Mouse (Mus musculus) spleen, embryonic (tissue): ENCODE data around the gene Slc25a42.

ENCODE experiments used
- CTCF ChIA-PET: fragments of 350-600 bp; sonication (Branson Sonifier 250); formaldehyde crosslinking; loops from one replicate; lab custom pipeline; 2022; lab: Charles Lee

Gene Slc25a42

GRCm38 (mm10) chr8:70215092-70215491 is 3.0 kb upstream of the Slc25a42 start:
- CTCF ChIA-PET: no interaction called here

- CTCF ChIA-PET: no interaction called here
Observed at GRCm38 (mm10) chr8:70214411-70214810, 2.3 kb upstream of the Slc25a42 start.

DNA sequence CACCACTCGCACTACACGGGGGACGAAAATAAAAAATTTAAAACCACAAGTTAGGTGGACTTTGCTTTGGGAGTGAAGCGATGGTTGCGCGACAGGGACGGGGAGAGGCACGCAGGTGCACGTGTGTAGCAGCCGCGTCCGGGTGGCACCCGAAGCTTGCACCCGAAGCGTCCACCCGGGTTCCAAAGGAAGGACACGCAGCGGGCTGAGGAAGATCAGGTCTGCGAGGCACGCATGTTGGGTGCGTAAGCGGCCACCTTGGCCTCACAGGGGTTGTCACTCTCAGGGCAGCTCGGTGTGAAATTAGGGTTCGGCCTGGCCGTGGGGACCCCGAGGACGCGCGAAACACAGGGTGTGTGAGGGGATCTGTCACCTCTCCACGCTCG is 386 bp downstream of the Slc25a42 start:
- CTCF ChIA-PET: no interaction called here

DNA sequence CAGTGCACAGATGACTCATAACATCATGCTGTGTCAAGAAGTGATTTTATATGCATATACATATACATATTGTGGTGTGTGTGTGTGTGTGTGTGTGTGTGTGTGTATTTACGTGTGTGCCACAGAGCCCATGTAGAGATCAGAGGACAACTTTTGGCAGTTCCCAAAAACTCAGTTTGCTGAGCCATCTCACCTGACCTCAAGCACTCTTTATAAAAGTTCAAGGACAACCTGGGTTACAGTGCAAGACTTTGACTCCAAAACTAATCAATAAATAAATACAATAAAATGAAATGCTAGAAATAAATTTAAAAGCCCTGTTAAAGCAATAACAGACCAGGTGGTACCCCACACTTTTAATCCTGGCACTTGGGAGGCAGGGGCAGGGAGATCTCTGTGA is 830 bp downstream of the Slc25a42 start:
- CTCF ChIA-PET: no interaction called here

- CTCF ChIA-PET: no interaction called here
Observed at GRCm38 (mm10) chr8:70210538-70210937, 1.6 kb downstream of the Slc25a42 start.

GRCm38 (mm10) chr8:70208130-70208529 is 4.0 kb downstream of the Slc25a42 start:
- CTCF ChIA-PET: interaction anchor here (0.6 kb wide), 1 partner anchor 19 kb away, joined by 5 read pairs; no protein-coding TSS in a partner anchor

DNA sequence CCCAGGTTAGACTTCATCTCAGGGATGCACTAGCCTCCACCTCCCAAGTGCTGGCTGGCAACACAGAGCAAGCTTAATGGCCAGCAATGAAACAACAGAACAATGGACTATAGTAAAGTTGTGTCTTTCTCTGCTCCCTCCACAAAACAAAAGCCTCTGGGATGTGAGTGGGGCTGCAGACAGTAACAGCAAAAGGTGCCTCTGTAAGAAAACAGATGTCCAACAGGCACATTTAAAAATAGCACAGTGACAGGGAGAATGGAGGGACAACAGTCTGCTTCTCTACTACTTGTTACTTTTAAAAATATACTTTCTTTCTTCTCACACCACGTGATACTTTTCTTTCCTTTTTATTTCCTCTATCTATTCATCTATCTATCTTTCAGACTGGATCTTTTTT is 7.3 kb downstream of the Slc25a42 start:
- CTCF ChIA-PET: no interaction called here

- CTCF ChIA-PET: interaction anchor here (0.6 kb wide), 1 partner anchor 63 kb away, joined by 3 read pairs; no protein-coding TSS in a partner anchor
Observed at GRCm38 (mm10) chr8:70203072-70203471, 9.0 kb downstream of the Slc25a42 start.

- CTCF ChIA-PET: no interaction called here
Observed at GRCm38 (mm10) chr8:70201417-70201816, 10.7 kb downstream of the Slc25a42 start.

- CTCF ChIA-PET: no interaction called here
Observed at GRCm38 (mm10) chr8:70200098-70200681, 11.9 kb downstream of the Slc25a42 start.

DNA sequence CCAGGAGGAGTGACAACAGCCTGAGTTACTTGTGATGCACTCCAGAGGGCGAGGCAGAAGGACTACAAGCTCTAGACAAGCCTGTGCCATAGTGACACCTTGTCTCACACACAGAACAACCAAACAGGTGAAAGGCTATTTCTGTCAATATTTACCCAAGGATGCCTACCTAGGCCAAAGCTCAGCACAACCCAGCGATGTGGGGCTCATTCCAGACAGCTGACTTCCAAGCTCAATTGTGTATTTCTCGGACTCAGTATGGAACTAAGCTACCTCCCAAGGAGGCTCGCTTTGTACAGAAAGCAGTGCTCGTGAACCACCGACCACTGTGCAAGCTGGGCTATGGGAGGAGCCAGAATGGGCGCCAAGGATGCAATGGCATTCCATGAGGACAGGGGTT is 14.5 kb downstream of the Slc25a42 start:
- CTCF ChIA-PET: no interaction called here

GRCm38 (mm10) chr8:70195762-70196161 is 16.3 kb downstream of the Slc25a42 start:
- CTCF ChIA-PET: no interaction called here

GRCm38 (mm10) chr8:70194191-70194590 is 17.9 kb downstream of the Slc25a42 start:
- CTCF ChIA-PET: no interaction called here

DNA sequence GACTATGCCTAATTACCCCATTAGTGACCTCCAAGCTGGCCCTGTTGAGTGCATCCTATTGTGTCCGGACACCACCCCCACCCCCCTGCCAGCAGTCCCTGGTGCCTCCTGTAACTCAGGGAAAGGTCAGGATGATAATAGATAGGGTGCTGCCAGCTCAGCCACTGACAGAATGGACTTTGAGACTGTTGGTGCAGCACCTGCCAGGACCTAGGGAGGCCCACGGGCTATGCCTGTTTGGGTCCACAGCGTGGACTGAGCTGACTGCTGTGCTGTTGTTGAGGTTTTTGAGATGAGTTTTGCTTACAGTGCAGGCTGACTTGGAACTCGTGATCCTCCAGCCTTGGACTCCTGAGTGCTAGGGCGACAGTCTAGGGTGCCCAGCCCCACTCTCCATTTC is 18.9 kb downstream of the Slc25a42 start:
- CTCF ChIA-PET: no interaction called here

DNA sequence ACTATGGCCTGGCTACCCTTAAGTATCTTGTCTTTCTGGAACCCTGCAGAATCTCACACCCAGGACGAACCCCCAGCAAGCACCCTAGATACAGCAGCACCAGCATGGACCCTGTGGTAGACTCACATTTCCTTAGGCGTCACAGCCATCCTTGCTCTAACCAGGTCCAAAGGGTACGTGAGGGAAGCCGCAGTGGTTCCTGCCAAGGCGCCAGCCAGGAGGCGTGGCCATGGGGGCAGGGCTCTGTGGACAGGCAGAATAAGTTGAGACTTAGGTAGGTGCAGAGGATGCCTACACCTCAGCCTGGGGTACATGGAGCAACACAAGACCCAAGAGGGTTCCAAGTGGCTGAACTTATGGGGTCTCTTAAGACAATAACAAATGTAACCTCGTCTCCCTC is 23.4 kb downstream of the Slc25a42 start:
- CTCF ChIA-PET: no interaction called here

- CTCF ChIA-PET: interaction anchor here (0.6 kb wide), 1 partner anchor 741 kb away, joined by 13 read pairs; no protein-coding TSS in a partner anchor
Observed at GRCm38 (mm10) chr8:70183194-70183593, 28.9 kb downstream of the Slc25a42 start.

DNA sequence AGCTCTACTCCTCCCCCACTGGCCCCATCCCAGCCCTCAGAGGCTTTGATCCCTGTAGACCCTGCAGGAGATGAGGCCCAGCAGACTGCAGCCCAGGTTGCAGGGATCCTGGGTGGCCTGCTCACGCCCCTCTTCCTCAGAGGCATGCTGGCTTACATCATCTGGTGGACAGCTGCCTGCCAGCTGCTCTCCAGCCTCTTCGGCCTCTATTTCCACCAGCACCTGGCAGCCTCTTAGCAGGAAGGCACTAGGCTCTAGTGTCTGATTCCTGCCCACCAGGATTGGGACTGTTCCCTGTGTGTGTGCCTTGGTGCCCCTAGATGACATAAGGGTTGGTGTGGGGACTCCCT is 30.2 kb downstream of the Slc25a42 start:
- CTCF ChIA-PET: no interaction called here

DNA sequence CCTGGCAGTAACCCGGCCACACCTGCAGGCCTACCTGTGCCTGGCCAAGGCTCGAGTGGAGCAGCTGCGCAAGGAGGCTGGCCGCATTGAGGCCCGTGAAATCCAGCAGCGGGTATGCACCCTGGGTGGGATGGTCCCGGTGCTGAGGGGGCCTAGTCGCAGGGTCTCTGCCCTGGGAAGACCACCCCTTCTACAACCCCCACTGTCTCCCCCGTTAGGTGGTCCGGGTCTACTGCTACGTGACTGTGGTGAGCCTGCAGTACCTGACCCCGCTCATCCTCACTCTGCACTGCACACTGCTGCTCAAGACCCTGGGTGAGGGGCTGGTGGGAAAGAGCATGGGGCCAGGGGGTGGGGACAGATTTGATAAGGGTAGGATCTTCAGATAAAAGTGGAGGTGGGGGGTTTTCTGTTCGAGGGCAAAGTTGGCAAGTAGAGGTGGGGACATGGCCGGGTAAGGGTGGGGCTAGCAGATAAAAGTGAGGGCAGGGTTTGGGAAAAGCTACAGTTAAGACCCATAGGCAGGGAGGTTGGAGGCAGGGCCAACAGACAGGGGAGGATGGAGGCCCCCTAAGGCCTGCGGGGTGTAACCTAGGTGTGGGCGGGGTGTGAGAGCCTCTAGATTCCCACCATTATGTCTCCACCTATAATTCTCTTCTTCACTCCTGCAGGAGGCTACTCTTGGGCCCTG is 30.7 kb downstream of the Slc25a42 start:
- CTCF ChIA-PET: no interaction called here

DNA sequence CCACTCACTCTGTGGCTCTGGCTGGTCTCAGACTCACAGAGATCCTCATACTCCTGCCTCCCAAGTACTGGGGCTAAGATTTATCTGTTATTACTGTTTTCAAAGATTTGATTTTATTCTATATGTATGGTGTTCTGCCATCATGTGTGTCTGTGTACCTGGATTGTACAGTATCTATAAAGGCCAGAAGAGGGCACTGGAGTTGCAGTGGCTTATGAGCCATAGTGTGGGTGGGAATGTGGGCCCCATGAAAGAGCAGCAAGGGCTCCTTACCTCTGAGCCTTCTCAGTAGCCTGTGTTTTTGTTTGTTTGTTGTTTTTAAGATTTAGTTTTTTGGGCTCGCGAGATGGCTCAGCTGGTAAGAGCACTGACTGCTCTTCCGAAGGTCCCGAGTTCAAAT is 33.0 kb downstream of the Slc25a42 start:
- CTCF ChIA-PET: no interaction called here

DNA sequence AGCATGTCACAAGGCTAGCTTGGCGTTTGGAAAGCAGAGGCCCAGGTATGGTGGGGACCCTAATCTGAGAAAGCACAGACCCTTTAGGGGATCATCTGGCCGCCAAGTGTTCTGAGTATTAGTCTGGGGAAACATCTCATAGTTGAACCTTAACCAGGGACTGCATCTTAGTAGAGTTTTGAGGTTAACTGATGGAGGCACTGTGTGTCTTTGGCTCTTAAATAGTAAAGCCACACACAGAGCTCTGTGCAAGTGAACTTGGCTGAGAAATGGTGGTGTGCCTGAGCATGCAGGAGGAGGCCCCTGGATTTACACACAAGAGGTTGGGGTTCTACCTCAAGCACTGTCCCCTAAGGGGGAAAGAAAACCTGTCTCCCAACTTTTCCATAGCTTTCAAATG is 33.9 kb downstream of the Slc25a42 start:
- CTCF ChIA-PET: no interaction called here

GRCm38 (mm10) chr8:70174079-70174478 is 38.0 kb downstream of the Slc25a42 start:
- CTCF ChIA-PET: interaction anchor here (0.6 kb wide), 1 partner anchor 35 kb away, joined by 3 read pairs; no protein-coding TSS in a partner anchor

DNA sequence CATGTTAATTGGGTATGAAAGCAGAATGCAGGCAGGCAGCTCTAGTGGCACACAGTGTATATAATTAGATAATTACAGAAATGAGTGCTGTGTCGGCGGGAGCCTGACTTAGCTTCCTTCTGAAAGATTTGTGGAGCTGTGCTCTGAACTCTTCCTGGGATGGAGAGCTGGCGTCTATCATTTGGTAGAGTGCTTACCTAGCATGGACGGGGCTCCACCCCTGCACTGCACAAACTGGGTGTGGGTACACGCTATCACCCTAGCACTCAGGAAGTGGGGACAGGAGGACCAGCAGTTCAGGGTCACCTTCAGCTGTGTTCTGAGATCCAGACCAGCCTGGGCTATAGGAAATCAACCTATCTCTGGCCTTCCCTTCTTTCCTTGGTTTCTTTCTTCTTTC is 38.8 kb downstream of the Slc25a42 start:
- CTCF ChIA-PET: interaction anchor here (0.6 to 0.7 kb wide), 4 partner anchors 33 to 710 kb away, joined by 3 to 7 read pairs (median 5); no protein-coding TSS in a partner anchor

GRCm38 (mm10) chr8:70172043-70172681 is 39.9 kb downstream of the Slc25a42 start, which contains the start of gene Tmem161a:
Gene Tmem161a (plus strand): TSS chr8:70172356.
- CTCF ChIA-PET: interaction anchor here (0.7 to 0.8 kb wide), 2 partner anchors 294 to 535 kb away, joined by 3 to 11 read pairs; no protein-coding TSS in a partner anchor
